Mouse (Mus musculus): ENCODE data around the gene Tmem200b.

Gene Tmem200b

GRCm38 (mm10) chr4:131921461-131922346 lies at the start of gene Tmem200b:
Gene Tmem200b, plus strand, starts transcription at chr4:131921771.
- DNase-seq (ENCODE audit: low spot score in 2 of 2), result no peak

- no peak for DNase-seq (ENCODE audit: low spot score in 2 of 2)
Observed at GRCm38 (mm10) chr4:131872672-131873292, 48.8 kb upstream of the Tmem200b start.

GRCm38 (mm10) chr4:131873293-131874168 lies 48.0 kb upstream of the Tmem200b start, which contains the start of gene Srsf4:
Gene Srsf4, plus strand, starts transcription at chr4:131873617.
- DNase-seq (ENCODE audit: low spot score in 2 of 2), result peak; percentile 94 to 97

GRCm38 (mm10) chr4:131874169-131874536 lies 47.4 kb upstream of the Tmem200b start:
- no peak for DNase-seq (ENCODE audit: low spot score in 2 of 2)

GRCm38 (mm10) chr4:131874567-131874966 lies 47.0 kb upstream of the Tmem200b start:
- DNase-seq (ENCODE audit: low spot score in 2 of 2), result no peak

- no peak for DNase-seq (ENCODE audit: low spot score in 2 of 2)
Observed at GRCm38 (mm10) chr4:131875242-131875641, 46.3 kb upstream of the Tmem200b start.

GRCm38 (mm10) chr4:131876836-131877235 lies 44.7 kb upstream of the Tmem200b start:
- DNase-seq (ENCODE audit: low spot score in 2 of 2), result no peak

GRCm38 (mm10) chr4:131879692-131880091 lies 41.9 kb upstream of the Tmem200b start:
- no peak for DNase-seq (ENCODE audit: low spot score in 2 of 2)

- DNase-seq (ENCODE audit: low spot score in 2 of 2), result no peak
Observed at GRCm38 (mm10) chr4:131881306-131881705, 40.3 kb upstream of the Tmem200b start.

GRCm38 (mm10) chr4:131883571-131883970 lies 38.0 kb upstream of the Tmem200b start:
- DNase-seq (ENCODE audit: low spot score in 2 of 2), result no peak

GRCm38 (mm10) chr4:131885376-131885775 lies 36.2 kb upstream of the Tmem200b start:
- DNase-seq (ENCODE audit: low spot score in 2 of 2), result no peak

GRCm38 (mm10) chr4:131888564-131888963 lies 33.0 kb upstream of the Tmem200b start:
- DNase-seq (ENCODE audit: low spot score in 2 of 2), result no peak

GRCm38 (mm10) chr4:131890692-131891091 lies 30.9 kb upstream of the Tmem200b start:
- no peak for DNase-seq (ENCODE audit: low spot score in 2 of 2)

- no peak for DNase-seq (ENCODE audit: low spot score in 2 of 2)
Observed at GRCm38 (mm10) chr4:131897109-131897508, 24.5 kb upstream of the Tmem200b start.

- no peak for DNase-seq (ENCODE audit: low spot score in 2 of 2)
Observed at GRCm38 (mm10) chr4:131897787-131898186, 23.8 kb upstream of the Tmem200b start.

- DNase-seq (ENCODE audit: low spot score in 2 of 2), result no peak
Observed at GRCm38 (mm10) chr4:131898503-131899179, 22.9 kb upstream of the Tmem200b start.

GRCm38 (mm10) chr4:131899180-131899554 lies 22.4 kb upstream of the Tmem200b start:
- DNase-seq (ENCODE audit: low spot score in 2 of 2), result no peak

GRCm38 (mm10) chr4:131901090-131901489 lies 20.5 kb upstream of the Tmem200b start:
- no peak for DNase-seq (ENCODE audit: low spot score in 2 of 2)

- DNase-seq (ENCODE audit: low spot score in 2 of 2), result no peak
Observed at GRCm38 (mm10) chr4:131904478-131904877, 17.1 kb upstream of the Tmem200b start.

- no peak for DNase-seq (ENCODE audit: low spot score in 2 of 2)
Observed at GRCm38 (mm10) chr4:131906423-131906822, 15.1 kb upstream of the Tmem200b start.

- DNase-seq (ENCODE audit: low spot score in 2 of 2), result no peak
Observed at GRCm38 (mm10) chr4:131907912-131908311, 13.7 kb upstream of the Tmem200b start.

All from spleen, postnatal 4 days (tissue).